20 mouse cellular contexts compared by ENCODE assay signal in the genomic region with DNA sequence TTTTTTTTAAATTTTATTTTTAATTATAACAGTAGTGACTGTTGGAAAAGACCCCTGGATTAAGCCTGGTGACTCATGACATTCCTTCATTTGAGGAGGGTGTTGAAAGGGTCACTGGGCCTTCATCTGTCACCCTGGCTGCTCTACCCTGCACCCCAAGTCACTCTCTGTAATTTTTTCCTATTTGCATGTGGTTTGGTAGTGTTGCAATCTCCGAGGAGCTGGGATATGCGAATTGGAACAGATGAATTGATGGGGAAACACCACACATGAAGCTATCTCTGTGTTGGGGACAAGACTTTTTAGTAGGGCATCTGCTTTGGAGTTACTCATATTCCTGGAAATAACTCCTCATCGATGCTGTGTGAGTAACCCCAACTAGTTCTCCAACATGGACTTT.
"Had no signal": no experiment of that assay in that cellular context is flagged by ENCODE, and none has a peak within 500 bp of the region (broad histone marks: within the 10 kb centered on the region; RNA-seq: fewer than 3 reads in every experiment).

No protein-coding gene starts in this region.

- DNase-seq: kidney, adult 11 months; kidney, adult 8-10 months; kidney, postnatal 10 days; kidney, postnatal 36 days; liver, embryonic 13.5 days; lung, adult 2 months; lung, postnatal 14 days; lung, postnatal 4 days; retina, postnatal 1 day; right cerebral cortex, postnatal 25 days; thymus, adult 2 months; thymus, postnatal 14 days; thymus, postnatal 4 days had no signal

- ATAC-seq: midbrain, embryonic 15.5 days had no signal

- H3K4me1 ChIP-seq: midbrain, embryonic 12.5 days; neural tube, embryonic 13.5 days had no signal

- H3K9me3 ChIP-seq: kidney, embryonic 15.5 days; limb, embryonic 10.5 days; limb, embryonic 13.5 days; liver, embryonic 13.5 days; midbrain, embryonic 12.5 days; midbrain, embryonic 15.5 days; neural tube, embryonic 13.5 days had no signal

- H3K4me3 ChIP-seq: kidney, embryonic 15.5 days; limb, embryonic 10.5 days; limb, embryonic 13.5 days; liver, embryonic 13.5 days; midbrain, embryonic 12.5 days; midbrain, embryonic 15.5 days; neural tube, embryonic 13.5 days had no signal

- H3K36me3 ChIP-seq: kidney, embryonic 15.5 days; limb, embryonic 10.5 days; limb, embryonic 13.5 days; liver, embryonic 13.5 days; midbrain, embryonic 12.5 days; midbrain, embryonic 15.5 days; neural tube, embryonic 13.5 days had no signal

- H3K4me2 ChIP-seq: kidney, embryonic 15.5 days; limb, embryonic 13.5 days; liver, embryonic 13.5 days; midbrain, embryonic 12.5 days; midbrain, embryonic 15.5 days; neural tube, embryonic 13.5 days had no signal

- H3K9ac ChIP-seq: kidney, embryonic 15.5 days; limb, embryonic 13.5 days; liver, embryonic 13.5 days; midbrain, embryonic 12.5 days; midbrain, embryonic 15.5 days; neural tube, embryonic 13.5 days had no signal

- H3K27ac ChIP-seq: kidney, embryonic 15.5 days; limb, embryonic 10.5 days; limb, embryonic 13.5 days; liver, embryonic 13.5 days; midbrain, embryonic 12.5 days; midbrain, embryonic 15.5 days; neural tube, embryonic 13.5 days; stomach, postnatal 0 days had no signal

- H3K27me3 ChIP-seq: kidney, embryonic 15.5 days; limb, embryonic 13.5 days; liver, embryonic 13.5 days; midbrain, embryonic 12.5 days; midbrain, embryonic 15.5 days; neural tube, embryonic 13.5 days had no signal
